Mouse (Mus musculus) heart, embryonic 14.5 days (tissue): ENCODE measurements around the gene Rin2. TPM values are rescaled to one million over a fixed set of nuclear protein-coding genes. Genes with fewer than 3 reads are reported as not detected.
A peak's percentile ranks its signal among the peaks of the same experiment; 100 is the strongest.

Experiments
- ATAC-seq: fragments of 200-750 bp; cut with Nextera tagmentation; 2 replicates; pipeline ENCODE4 v1.8.0; 2017; ENCODE audit warnings: low read depth, moderate TSS enrichment; ENCODE audit not compliant: insufficient number of reproducible peaks, insufficient read depth, low FRiP score
- H3K27ac ChIP-seq, 2 experiments: fragments of 200-500 bp in 1 of 2; fragments of 300-500 bp in 1 of 2; sonication (generic) in 1 of 2; replicated peaks in 1 of 2; 2 replicates each; pipeline ENCODE4 v1.5.1; 2012 to 2014; ENCODE audit warnings: low read depth in 2 of 2, low read length in 2 of 2, control low read depth in 1 of 2, mild to moderate bottlenecking in 1 of 2, mixed read lengths in 1 of 2; ENCODE audit not compliant: control insufficient read depth in 1 of 2, insufficient read depth in 1 of 2
- H3K27me3 ChIP-seq: fragments of 300-500 bp; sonication (generic); 2 replicates; pipeline ENCODE4 v1.6.1; 2014; ENCODE audit warnings: mild to moderate bottlenecking, low read length, control low read depth; ENCODE audit not compliant: control insufficient read depth, insufficient read depth
- H3K36me3 ChIP-seq: fragments of 300-500 bp; sonication (generic); 2 replicates; pipeline ENCODE4 v1.6.1; 2014; ENCODE audit warnings: mild to moderate bottlenecking, control low read depth, low read length, mixed read lengths; ENCODE audit not compliant: control insufficient read depth, insufficient read depth
- H3K4me1 ChIP-seq, 2 experiments: fragments of 200-500 bp in 1 of 2; fragments of 300-500 bp in 1 of 2; sonication (generic) in 1 of 2; 2 replicates each; pipeline ENCODE4 v1.6.1; 2012 to 2014; ENCODE audit warnings: low read length in 2 of 2, control low read depth in 1 of 2, mixed read lengths in 1 of 2; ENCODE audit not compliant: control insufficient read depth in 2 of 2, insufficient read depth in 2 of 2
- H3K4me2 ChIP-seq: fragments of 300-500 bp; sonication (generic); 2 replicates; pipeline ENCODE4 v1.6.1; 2014; ENCODE audit warnings: mild to moderate bottlenecking, low read length
- H3K4me3 ChIP-seq, 2 experiments: fragments of 200-500 bp in 1 of 2; fragments of 300-500 bp in 1 of 2; sonication (generic) in 1 of 2; 2 replicates each; pipeline ENCODE4 v1.5.1; 2012 to 2014; ENCODE audit warnings: low read length in 2 of 2, mild to moderate bottlenecking in 2 of 2, control low read depth in 1 of 2, low read depth in 1 of 2, moderate library complexity in 1 of 2; ENCODE audit not compliant: control insufficient read depth in 1 of 2, insufficient read depth in 1 of 2
- H3K9ac ChIP-seq: fragments of 300-500 bp; sonication (generic); 2 replicates; pipeline ENCODE4 v1.6.1; 2014; ENCODE audit warnings: mild to moderate bottlenecking, low read length
- H3K9me3 ChIP-seq: fragments of 300-500 bp; sonication (generic); 2 replicates; pipeline ENCODE4 v1.6.1; 2016; ENCODE audit warnings: low read length, control low read depth; ENCODE audit not compliant: control insufficient read depth
- WGBS: fragments of 180-500 bp; shearing (Covaris S2); extraction: QIAGEN DNeasy Blood & Tissue Kit; methylation state at CpG from one replicate; pipeline ENCODE4 v1.1.7; 2014; 5-methylcytosine and 5-hydroxymethylcytosine counted together
- polyA plus RNA-seq: library from polyadenylated mRNA; unstranded; fragments of >200 nt; fragmentation: Nextera tagmentation; extraction: Ambion mirVana; gene quantifications from 2 replicates; pipeline ENCODE4 v1.2.1, GENCODE M21; 2014

The Rin2 gene
- polyA plus RNA-seq, 1 experiment from 2014 or later, result 20.8 TPM

- no peaks in the 10 kb centered on the region for H3K9me3 ChIP-seq
- peak overlapping the region; percentile 87 for H3K4me2 ChIP-seq
- WGBS, result 7% methylated on average over 27 of the region's 27 CpGs
Observed at GRCm38 (mm10) chr2:145675756-145676543, 935 bp downstream of the Rin2 start.

GRCm38 (mm10) chr2:145676544-145676925 lies 1.5 kb downstream of the Rin2 start:
- H3K27me3 ChIP-seq, result no peaks in the 10 kb centered on the region
- H3K36me3 ChIP-seq, result no peaks in the 10 kb centered on the region
- WGBS, result 64% methylated on average over 3 of the region's 3 CpGs
- no peak overlapping the region for H3K9ac ChIP-seq
- no peaks in the 10 kb centered on the region for H3K9me3 ChIP-seq
- ATAC-seq, result no peak
- peak overlapping the region in 1 of 2 experiments; percentile 73; a peak in 2 of 4 replicates for H3K4me3 ChIP-seq
- peak overlapping the region; percentile 87 for H3K4me2 ChIP-seq
- peaks cover 0 to 20% of the 10 kb centered on the region in 2 experiments; a peak in 2 of 4 replicates for H3K4me1 ChIP-seq
- peak overlapping the region in 1 of 2 experiments; percentile 72; a peak in 2 of 4 replicates for H3K27ac ChIP-seq

More at GRCm38 (mm10) chr2:145675756-145676543, 935 bp downstream of the Rin2 start:
- H3K27me3 ChIP-seq, result no peaks in the 10 kb centered on the region
- H3K4me1 ChIP-seq, result peaks cover 0 to 20% of the 10 kb centered on the region in 2 experiments; a peak in 2 of 4 replicates
- H3K9ac ChIP-seq, result peak overlapping the region; percentile 74
- ATAC-seq, result peak; percentile 32; the same call in 1 of the 2 replicates
- H3K4me3 ChIP-seq, result peak overlapping the region; percentile 71 to 73
- H3K36me3 ChIP-seq, result no peaks in the 10 kb centered on the region
- H3K27ac ChIP-seq, result peak overlapping the region; percentile 46 to 72

GRCm38 (mm10) chr2:145676936-145677335 lies 1.9 kb downstream of the Rin2 start:
- Histone ChIP-seq H3K4me1 (peaks cover 0 to 20% of the 10 kb centered on the region in 2 experiments; a peak in 2 of 4 replicates), H3K4me2 (peak overlapping the region; percentile 87), H3K9ac (no peak overlapping the region), H3K36me3 (no peaks in the 10 kb centered on the region), H3K27me3 (no peaks in the 10 kb centered on the region), H3K9me3 (no peaks in the 10 kb centered on the region), H3K4me3 (no peak overlapping the region), H3K27ac (no peak overlapping the region)
- ATAC-seq, result no peak
- WGBS, result 85% methylated on average over 2 of the region's 2 CpGs

GRCm38 (mm10) chr2:145680141-145680540 lies 5.1 kb downstream of the Rin2 start:
- no peak for ATAC-seq
- no peak overlapping the region for H3K4me2 ChIP-seq
- H3K36me3 ChIP-seq, result no peaks in the 10 kb centered on the region
- H3K27ac ChIP-seq, result no peak overlapping the region
- H3K9ac ChIP-seq, result no peak overlapping the region
- no peaks in the 10 kb centered on the region for H3K9me3 ChIP-seq
- 88% methylated on average over 2 of the region's 2 CpGs for WGBS
- H3K4me3 ChIP-seq, result no peak overlapping the region
- peaks cover 8 to 26% of the 10 kb centered on the region in 2 experiments for H3K4me1 ChIP-seq
- no peaks in the 10 kb centered on the region for H3K27me3 ChIP-seq

- H3K9me3 ChIP-seq, result no peaks in the 10 kb centered on the region
- ATAC-seq, result no peak
Observed at GRCm38 (mm10) chr2:145680762-145681161, 5.7 kb downstream of the Rin2 start.

GRCm38 (mm10) chr2:145681626-145682025 lies 6.6 kb downstream of the Rin2 start:
- H3K9me3 ChIP-seq, result no peaks in the 10 kb centered on the region
- H3K4me3 ChIP-seq, result no peak overlapping the region
- H3K27me3 ChIP-seq, result no peaks in the 10 kb centered on the region
- H3K4me2 ChIP-seq, result no peak overlapping the region
- no peaks in the 10 kb centered on the region for H3K36me3 ChIP-seq
- H3K27ac ChIP-seq, result no peak overlapping the region
- no peak for ATAC-seq
- peaks cover 8 to 19% of the 10 kb centered on the region in 2 experiments for H3K4me1 ChIP-seq
- WGBS, result 78% methylated on average over 4 of the region's 4 CpGs
- no peak overlapping the region for H3K9ac ChIP-seq

More at GRCm38 (mm10) chr2:145680762-145681161, 5.7 kb downstream of the Rin2 start:
- Histone ChIP-seq H3K9ac (no peak overlapping the region), H3K4me1 (peaks cover 8 to 26% of the 10 kb centered on the region in 2 experiments), H3K27ac (no peak overlapping the region), H3K4me2 (no peak overlapping the region), H3K4me3 (no peak overlapping the region), H3K36me3 (no peaks in the 10 kb centered on the region), H3K27me3 (no peaks in the 10 kb centered on the region)
- 77% methylated on average over 9 of the region's 9 CpGs for WGBS

- H3K9me3 ChIP-seq, result no peaks in the 10 kb centered on the region
- WGBS, result 34% methylated on average over 3 of the region's 3 CpGs
- H3K4me1 ChIP-seq, result peaks cover 8 to 15% of the 10 kb centered on the region in 2 experiments
- H3K4me2 ChIP-seq, result no peak overlapping the region
- no peak overlapping the region for H3K4me3 ChIP-seq
- H3K27me3 ChIP-seq, result no peaks in the 10 kb centered on the region
- no peaks in the 10 kb centered on the region for H3K36me3 ChIP-seq
- H3K27ac ChIP-seq, result peak overlapping the region in 1 of 2 experiments; percentile 4; a peak in 1 of 4 replicates
- ATAC-seq, result no peak
- no peak overlapping the region for H3K9ac ChIP-seq
Observed at GRCm38 (mm10) chr2:145682924-145683323, 7.9 kb downstream of the Rin2 start.
